Mouse (Mus musculus): ENCODE results near the gene Gosr2. TPM values are rescaled to one million over a fixed set of nuclear protein-coding genes. Genes with fewer than 3 reads are reported as not detected.

The Gosr2 gene
- 37.7 and 43.3 TPM in 2 replicates for polyA plus RNA-seq (2012; rRNA removed)

GRCm38 (mm10) chr11:103697565-103698176, at the start of gene Gosr2:
Gene Gosr2 (minus strand): TSS chr11:103697898.

GRCm38 (mm10) chr11:103649301-103649982, 48.3 kb downstream of the Gosr2 start, which contains the start of gene Rprml:
Gene Rprml (plus strand): TSS chr11:103649570.

GRCm38 (mm10) chr11:103638790-103639189, 58.9 kb downstream of the Gosr2 start, which contains the start of gene Lyzl6:
Gene Lyzl6 (minus strand): TSS chr11:103638890.

Other genes with a start within 250 kb of the Gosr2 start
- gene Lrrc37a, start 193.3 kb downstream of the Gosr2 start, polyA plus RNA-seq (2012; rRNA removed) = not detected in 2 replicates
- not detected in 2 replicates for gene Gm884, start 76.8 kb downstream of the Gosr2 start, polyA plus RNA-seq (2012; rRNA removed)
- not detected in 2 replicates for gene Lyzl6, start 59.0 kb downstream of the Gosr2 start, polyA plus RNA-seq (2012; rRNA removed)
- 3.3 and 3.4 TPM in 2 replicates for gene Rprml, start 48.3 kb downstream of the Gosr2 start, polyA plus RNA-seq (2012; rRNA removed)
- gene Wnt9b, start 51.9 kb upstream of the Gosr2 start, polyA plus RNA-seq (2012; rRNA removed) = 0.02 TPM in 1 of 2 replicates, not detected in the other
- gene Wnt3, start 76.3 kb upstream of the Gosr2 start, polyA plus RNA-seq (2012; rRNA removed) = 0.03 TPM in 1 of 2 replicates, not detected in the other